Mouse (Mus musculus): ENCODE data around the gene Chn2.
A peak's percentile ranks its signal among the peaks of the same experiment; 100 is the strongest.

Gene Chn2

DNA sequence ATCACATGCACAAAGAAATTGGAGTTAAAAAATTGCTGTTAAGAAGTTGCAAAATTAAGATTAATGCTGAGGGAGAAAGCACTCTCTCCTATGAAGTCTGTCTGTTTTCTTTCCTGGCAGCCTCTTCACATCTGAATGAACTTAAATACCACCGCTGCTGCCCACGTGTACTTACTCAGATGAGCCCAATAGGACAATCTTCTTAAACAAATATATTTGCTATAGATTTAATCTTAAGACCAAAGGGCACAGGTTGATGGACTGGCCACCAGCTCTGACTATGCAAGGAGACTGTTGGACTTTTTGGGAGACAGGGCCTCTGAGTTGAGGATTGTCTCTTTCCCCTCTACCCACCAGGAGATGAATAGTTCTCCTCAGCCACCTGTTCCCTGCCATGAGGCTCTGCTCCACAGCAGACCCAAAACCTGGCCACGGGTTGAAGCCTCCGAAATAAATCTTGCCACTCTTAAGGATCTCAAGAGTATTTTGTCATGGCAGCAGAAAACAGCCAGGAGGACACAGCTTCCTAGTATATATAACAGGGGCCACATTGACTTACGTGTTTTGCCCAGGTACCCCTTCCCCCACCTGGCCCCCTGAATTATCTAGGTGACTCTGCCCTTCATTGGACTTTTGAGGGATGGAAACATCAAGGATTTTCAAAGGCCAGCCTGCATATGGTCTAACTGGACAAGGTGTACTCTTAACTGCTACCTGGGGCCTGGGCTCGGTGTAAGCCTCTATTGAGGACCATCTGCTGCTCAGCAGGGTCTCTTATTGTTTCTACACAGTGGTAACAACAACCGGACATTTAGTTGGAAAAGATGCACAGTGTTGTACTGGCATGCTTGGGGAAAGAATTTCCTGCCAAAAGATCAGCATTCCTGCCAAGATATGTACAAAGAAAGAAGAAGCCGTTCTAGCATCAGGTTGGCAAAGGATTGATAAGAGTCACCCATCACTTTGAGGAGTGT is 6.7 kb downstream of the Chn2 start:
- peak; percentile 48; the same call in 1 of the 2 replicates for TF ChIP-seq NANOG (IDR thresholded peaks at IDR 0.05; ENCODE audit: borderline replicate concordance, low read length)
- TF ChIP-seq CTCF (conservative IDR thresholded peaks at IDR 0.05; ENCODE audit: low read length) = no peak
- Histone ChIP-seq H3K4me3 (replicated peaks; ENCODE audit: low read length) (no peak overlapping the region), H3K27me3 (ENCODE audit: insufficient read depth, low read length) (peaks cover 26% of the 10 kb centered on the region), H3K4me1 (replicated peaks; ENCODE audit: low read depth, low read length) (peaks cover 38% of the 10 kb centered on the region), H3K9me3 (ENCODE audit: low read length) (no peaks in the 10 kb centered on the region), H3K36me3 (ENCODE audit: insufficient read depth, low read length) (no peaks in the 10 kb centered on the region)

DNA sequence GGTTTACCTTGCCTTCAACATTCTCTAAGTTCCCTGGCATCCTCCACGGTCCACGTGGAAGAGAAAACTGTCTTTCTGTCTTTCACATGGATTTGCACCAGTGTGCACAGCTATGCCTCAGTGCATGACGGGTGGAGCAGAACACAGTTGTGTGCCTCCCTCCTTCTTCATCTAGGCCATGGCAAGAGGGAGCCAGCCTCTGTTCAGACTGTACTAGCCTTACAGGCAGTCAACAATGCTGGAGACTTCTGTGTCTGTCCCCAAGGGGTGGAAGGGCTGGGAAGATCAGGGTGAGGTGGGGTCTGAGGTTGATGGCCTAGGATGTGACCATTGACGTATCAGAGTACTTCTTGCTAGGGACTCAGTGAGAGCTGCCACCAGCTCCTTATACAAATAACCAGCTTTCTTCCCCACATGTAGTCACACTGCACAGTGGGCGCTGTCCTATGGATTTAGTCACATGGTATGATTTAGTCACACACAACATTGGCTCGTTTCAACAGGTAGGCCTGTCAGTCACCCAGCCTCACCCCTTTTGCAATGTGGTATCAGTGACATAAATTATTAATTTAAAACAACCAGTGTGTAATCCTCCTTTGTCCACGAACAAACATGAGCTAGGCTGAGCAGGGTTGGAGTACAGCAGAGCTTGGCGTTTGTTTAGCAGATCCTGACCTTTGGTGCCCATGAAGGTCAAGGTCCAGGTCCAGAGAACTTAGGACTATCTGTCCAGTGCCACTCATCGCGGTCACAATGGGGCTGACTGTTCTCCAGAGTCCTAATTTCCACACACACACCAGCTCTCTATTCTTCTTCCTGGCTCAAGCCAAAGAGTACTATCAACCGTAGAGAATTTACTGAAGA is 7.8 kb downstream of the Chn2 start:
- H3K36me3 ChIP-seq (ENCODE audit: insufficient read depth, low read length) = no peaks in the 10 kb centered on the region
- peaks cover 17% of the 10 kb centered on the region; the same call in 1 of the 2 replicates for H3K27me3 ChIP-seq (ENCODE audit: insufficient read depth, low read length)
- no peak overlapping the region for H3K4me3 ChIP-seq (replicated peaks; ENCODE audit: low read length)
- peaks cover 33% of the 10 kb centered on the region for H3K4me1 ChIP-seq (replicated peaks; ENCODE audit: low read depth, low read length)
- no peak for TF ChIP-seq POU5F1 (IDR thresholded peaks at IDR 0.05; ENCODE audit: borderline replicate concordance, low read length)
- TF ChIP-seq CTCF (conservative IDR thresholded peaks at IDR 0.05; ENCODE audit: low read length) = no peak
- TF ChIP-seq NANOG (IDR thresholded peaks at IDR 0.05; ENCODE audit: borderline replicate concordance, low read length) = no peak
- H3K9me3 ChIP-seq (ENCODE audit: low read length) = no peaks in the 10 kb centered on the region

DNA sequence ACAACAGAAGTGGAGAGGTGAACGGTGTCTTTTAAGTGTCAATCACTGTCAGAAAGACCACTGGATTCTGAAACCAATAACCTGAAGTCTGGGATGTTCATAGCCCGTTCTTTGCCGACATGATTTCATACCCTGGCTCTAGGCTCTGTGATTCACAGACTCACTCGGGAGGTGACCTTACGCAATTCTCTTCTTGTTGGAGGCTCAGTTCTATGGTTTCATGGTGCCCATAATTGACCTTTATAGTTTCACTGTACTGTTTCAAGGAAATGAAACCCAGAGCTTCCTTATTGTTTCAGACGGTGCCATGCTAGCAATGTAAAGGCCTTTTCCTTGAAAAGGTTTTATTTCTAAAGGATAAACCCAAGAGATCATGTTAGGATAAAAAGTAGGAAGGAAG is 9.4 kb downstream of the Chn2 start:
- H3K9me3 ChIP-seq (ENCODE audit: low read length) = no peaks in the 10 kb centered on the region
- TF ChIP-seq NANOG (IDR thresholded peaks at IDR 0.05; ENCODE audit: borderline replicate concordance, low read length) = no peak
- no peak for TF ChIP-seq CTCF (conservative IDR thresholded peaks at IDR 0.05; ENCODE audit: low read length)
- TF ChIP-seq POU5F1 (IDR thresholded peaks at IDR 0.05; ENCODE audit: borderline replicate concordance, low read length) = no peak
- no peaks in the 10 kb centered on the region for H3K36me3 ChIP-seq (ENCODE audit: insufficient read depth, low read length)
- no peak overlapping the region for H3K4me3 ChIP-seq (replicated peaks; ENCODE audit: low read length)
- 0 out of 2 replicates have a peak, but pooled peaks cover 2% of the 10 kb centered on the region for H3K27me3 ChIP-seq (ENCODE audit: insufficient read depth, low read length)
- H3K4me1 ChIP-seq (replicated peaks; ENCODE audit: low read depth, low read length) = peaks cover 30% of the 10 kb centered on the region

DNA sequence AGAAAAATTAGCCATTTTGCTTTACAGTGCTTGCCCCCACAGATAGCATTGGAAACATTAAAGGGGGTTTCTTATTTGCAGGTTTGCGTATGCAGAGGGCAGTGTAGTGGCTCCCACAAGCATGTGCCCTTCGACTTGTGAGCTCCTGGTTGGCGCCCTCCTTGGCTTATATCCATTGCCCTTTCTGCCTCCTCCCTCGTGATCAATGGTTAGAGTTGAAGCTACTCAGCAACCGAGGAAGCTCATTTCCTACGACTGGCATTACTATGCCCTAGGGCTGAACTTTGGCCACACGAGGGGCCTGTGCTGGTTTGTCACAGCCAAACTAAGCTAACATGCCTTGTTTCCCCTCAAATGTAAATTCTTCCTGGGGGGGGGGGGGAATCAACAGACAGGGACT is 11.8 kb downstream of the Chn2 start:
- 0 out of 2 replicates have a peak, but pooled peaks cover 9% of the 10 kb centered on the region for H3K27me3 ChIP-seq (ENCODE audit: insufficient read depth, low read length)
- H3K4me3 ChIP-seq (replicated peaks; ENCODE audit: low read length) = no peak overlapping the region

DNA sequence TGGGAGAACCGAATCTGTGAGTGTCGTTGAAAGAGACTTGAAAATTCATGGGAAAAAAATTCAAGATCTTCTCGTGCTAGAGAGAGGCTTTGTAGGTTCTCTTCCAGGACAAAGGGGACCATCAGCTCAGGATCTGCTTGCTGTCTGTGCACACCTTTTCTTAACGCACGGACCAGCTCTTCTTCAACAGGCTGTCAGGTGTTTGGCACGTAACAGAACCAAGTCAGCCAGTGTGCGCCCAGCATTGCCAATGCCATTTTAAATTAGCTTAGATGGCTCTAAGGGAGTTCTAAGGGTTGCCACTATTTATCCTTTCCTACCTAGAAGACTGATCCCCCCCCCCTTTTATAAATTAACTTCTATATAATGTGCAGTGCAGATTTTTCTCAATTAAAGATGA is 12.8 kb downstream of the Chn2 start:
- TF ChIP-seq CTCF (conservative IDR thresholded peaks at IDR 0.05; ENCODE audit: low read length) (no peak), POU5F1 (IDR thresholded peaks at IDR 0.05; ENCODE audit: borderline replicate concordance, low read length) (no peak), NANOG (IDR thresholded peaks at IDR 0.05; ENCODE audit: borderline replicate concordance, low read length) (no peak)

More for the DNA sequence above, 11.8 kb downstream of the Chn2 start:
- no peak for TF ChIP-seq CTCF (conservative IDR thresholded peaks at IDR 0.05; ENCODE audit: low read length)
- no peaks in the 10 kb centered on the region for H3K9me3 ChIP-seq (ENCODE audit: low read length)
- H3K4me1 ChIP-seq (replicated peaks; ENCODE audit: low read depth, low read length) = peaks cover 17% of the 10 kb centered on the region
- no peaks in the 10 kb centered on the region for H3K36me3 ChIP-seq (ENCODE audit: insufficient read depth, low read length)

DNA sequence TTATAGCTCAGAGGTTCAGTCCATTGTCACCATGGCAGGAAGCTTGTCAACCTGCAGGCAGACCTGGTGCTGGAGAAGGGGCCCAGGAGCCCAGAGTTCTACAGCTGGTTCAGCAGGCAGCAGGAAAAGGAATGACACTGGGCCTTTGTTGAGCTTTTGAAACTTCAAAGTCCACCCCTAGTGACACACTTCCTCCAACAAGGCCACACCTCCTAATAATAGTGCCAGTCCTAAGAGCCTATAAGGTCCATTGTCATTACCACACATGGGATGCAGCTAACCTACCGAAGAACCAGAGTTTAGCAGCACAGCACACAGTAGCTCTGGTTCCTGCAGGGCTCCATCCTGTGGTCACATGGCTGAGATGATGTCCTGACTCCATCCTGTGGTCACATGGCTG is 13.3 kb downstream of the Chn2 start:
- H3K27me3 ChIP-seq (ENCODE audit: insufficient read depth, low read length) = 0 out of 2 replicates have a peak, but pooled peaks cover 7% of the 10 kb centered on the region
- TF ChIP-seq POU5F1 (IDR thresholded peaks at IDR 0.05; ENCODE audit: borderline replicate concordance, low read length) = no peak
- no peak for TF ChIP-seq NANOG (IDR thresholded peaks at IDR 0.05; ENCODE audit: borderline replicate concordance, low read length)
- TF ChIP-seq CTCF (conservative IDR thresholded peaks at IDR 0.05; ENCODE audit: low read length) = no peak
- no peak overlapping the region for H3K4me3 ChIP-seq (replicated peaks; ENCODE audit: low read length)
- H3K4me1 ChIP-seq (replicated peaks; ENCODE audit: low read depth, low read length) = peaks cover 13% of the 10 kb centered on the region
- no peaks in the 10 kb centered on the region for H3K9me3 ChIP-seq (ENCODE audit: low read length)
- H3K36me3 ChIP-seq (ENCODE audit: insufficient read depth, low read length) = no peaks in the 10 kb centered on the region

More for the DNA sequence above, 12.8 kb downstream of the Chn2 start:
- Histone ChIP-seq H3K4me1 (replicated peaks; ENCODE audit: low read depth, low read length) (peaks cover 13% of the 10 kb centered on the region), H3K4me3 (replicated peaks; ENCODE audit: low read length) (no peak overlapping the region), H3K9me3 (ENCODE audit: low read length) (no peaks in the 10 kb centered on the region), H3K36me3 (ENCODE audit: insufficient read depth, low read length) (no peaks in the 10 kb centered on the region), H3K27me3 (ENCODE audit: insufficient read depth, low read length) (0 out of 2 replicates have a peak, but pooled peaks cover 7% of the 10 kb centered on the region)

DNA sequence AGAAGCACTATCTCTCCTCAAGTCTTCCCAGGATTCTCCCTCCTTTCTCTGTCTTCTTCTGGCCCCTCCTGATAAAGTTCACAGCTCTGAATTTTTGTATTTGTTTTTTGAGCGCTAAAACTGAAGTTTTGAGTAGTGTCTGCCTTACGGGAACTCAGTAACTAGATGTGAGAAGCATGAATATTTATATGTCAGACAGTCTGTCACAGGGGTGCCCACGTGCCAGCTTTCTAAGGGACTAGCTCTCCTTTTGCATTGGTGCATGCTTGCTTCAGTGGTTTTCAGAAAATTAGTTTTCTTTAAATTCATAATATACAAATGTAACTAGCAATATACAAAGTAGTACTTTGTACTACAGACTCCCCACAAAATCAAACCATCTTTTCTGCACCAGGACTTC is 14.0 kb downstream of the Chn2 start:
- TF ChIP-seq NANOG (IDR thresholded peaks at IDR 0.05; ENCODE audit: borderline replicate concordance, low read length) (no peak), POU5F1 (IDR thresholded peaks at IDR 0.05; ENCODE audit: borderline replicate concordance, low read length) (no peak), CTCF (conservative IDR thresholded peaks at IDR 0.05; ENCODE audit: low read length) (no peak)
- H3K27me3 ChIP-seq (ENCODE audit: insufficient read depth, low read length) = 0 out of 2 replicates have a peak, but pooled peaks cover 7% of the 10 kb centered on the region
- H3K9me3 ChIP-seq (ENCODE audit: low read length) = no peaks in the 10 kb centered on the region
- H3K4me1 ChIP-seq (replicated peaks; ENCODE audit: low read depth, low read length) = peaks cover 14% of the 10 kb centered on the region
- no peaks in the 10 kb centered on the region for H3K36me3 ChIP-seq (ENCODE audit: insufficient read depth, low read length)
- H3K4me3 ChIP-seq (replicated peaks; ENCODE audit: low read length) = no peak overlapping the region

DNA sequence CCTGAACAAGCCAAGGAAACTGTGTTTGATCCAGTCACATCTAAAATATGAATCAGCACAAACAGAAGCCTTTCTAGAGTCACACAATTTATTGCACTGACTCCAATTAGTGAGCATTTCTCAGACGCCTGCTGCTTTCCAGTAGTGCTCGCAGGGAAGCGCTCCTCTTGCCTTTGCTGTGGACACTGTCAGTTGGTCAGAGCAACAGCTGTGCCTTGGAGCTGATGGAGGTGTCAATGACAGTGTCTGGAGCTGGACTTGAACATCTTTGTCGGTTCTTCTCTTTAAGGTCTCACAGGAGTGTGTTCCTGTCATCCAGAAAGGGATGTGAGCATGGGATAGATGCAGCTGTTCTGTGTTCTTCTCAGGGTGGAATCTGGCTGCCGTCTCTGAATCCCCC is 16.0 kb downstream of the Chn2 start:
- 0 out of 2 replicates have a peak, but pooled peaks cover 7% of the 10 kb centered on the region for H3K27me3 ChIP-seq (ENCODE audit: insufficient read depth, low read length)
- H3K4me3 ChIP-seq (replicated peaks; ENCODE audit: low read length) = no peak overlapping the region
- TF ChIP-seq NANOG (IDR thresholded peaks at IDR 0.05; ENCODE audit: borderline replicate concordance, low read length) (no peak), CTCF (conservative IDR thresholded peaks at IDR 0.05; ENCODE audit: low read length) (no peak), POU5F1 (IDR thresholded peaks at IDR 0.05; ENCODE audit: borderline replicate concordance, low read length) (no peak)
- no peaks in the 10 kb centered on the region for H3K9me3 ChIP-seq (ENCODE audit: low read length)
- H3K36me3 ChIP-seq (ENCODE audit: insufficient read depth, low read length) = no peaks in the 10 kb centered on the region
- H3K4me1 ChIP-seq (replicated peaks; ENCODE audit: low read depth, low read length) = peaks cover 14% of the 10 kb centered on the region

All from E14TG2a.4 (cell line).